16 mouse cellular contexts compared by ENCODE assay signal in genomic region chr6:112547251-112547650, GRCm38 (mm10). TPM values are rescaled to one million over a fixed set of nuclear protein-coding genes. Genes with fewer than 3 reads are reported as not detected.
DNase-seq lines count a peak whose midpoint lies in the region; ATAC-seq lines count a peak whose summit lies in the region.
"Had no signal": no experiment of that assay in that cellular context is flagged by ENCODE, and none has a peak within 500 bp of the region (broad histone marks: within the 10 kb centered on the region; RNA-seq: fewer than 3 reads in every experiment).

No protein-coding gene starts in this region.

- peak; percentile 34 for DNase-seq in CD4-positive helper T cell, adult 2 months (ENCODE audit: low read depth, low spot score)
- peak; percentile 74 for DNase-seq in thymus, postnatal 14 days
- DNase-seq in layer of hippocampus, postnatal 36 days, result no peak
- no peak for DNase-seq in left cerebral cortex, adult 8-10 months (ENCODE audit: low spot score in 2 of 2)
- no peak for DNase-seq in layer of hippocampus, adult 18-20 months (ENCODE audit: low spot score in 2 of 2)
- DNase-seq: adrenal gland, postnatal 25 days; cerebellum, adult 18-20 months; cerebellum, postnatal 36 days; gastrocnemius, postnatal 10 days; kidney, adult 8-10 months; kidney, postnatal 25 days; layer of hippocampus, adult 9-11 months had no signal

- peak; percentile 81 for ATAC-seq in activated CD4-positive, CD25-positive, alpha-beta regulatory T cell, adult 4 months
- ATAC-seq in megakaryocyte, adult 5-6 weeks (ENCODE audit: poor library complexity, severe bottlenecking), result peak; percentile 92
- ATAC-seq: lung, postnatal 0 days; midbrain, embryonic 13.5 days had no signal

RNA-seq across cellular contexts. Expression of gene Oxtr, which starts 57.5 kb away (rescaled TPM):
- not detected for polyA plus RNA-seq in activated CD4-positive, CD25-positive, alpha-beta regulatory T cell, adult 4 months (2017; shearing (Covaris generic))
- total RNA-seq in megakaryocyte, adult 5-6 weeks (2015), result not detected in 2 replicates
- total RNA-seq in megakaryocyte, adult 5-6 weeks (2017), result 0.15 TPM in 1 of 2 replicates, not detected in the other
- 1 to 10 TPM; 7.2 to 8.7 TPM for total RNA-seq in layer of hippocampus, postnatal 36 days (2021)
- total RNA-seq in left cerebral cortex, adult 8-10 months (2022), result 1 to 10 TPM; 4.3 to 5.1 (median 4.7) TPM
- total RNA-seq in layer of hippocampus, adult 18-20 months (2021), result 1 to 10 TPM; 6.9 to 7.9 TPM

Comparison
In these comparisons a context has a peak if more than half of its experiments do, and no peak if none do; other contexts are left out.
1. DNase-seq: peak in CD4-positive helper T cell, adult 2 months (single experiment) and thymus, postnatal 14 days (single experiment); none in layer of hippocampus, postnatal 36 days (0 of 2), left cerebral cortex, adult 8-10 months (0 of 2) and layer of hippocampus, adult 18-20 months (0 of 2).
2. RNA of gene Oxtr, which starts 57.5 kb away (total RNA-seq): 7.2 to 8.7 TPM in layer of hippocampus, postnatal 36 days, 6.9 to 7.9 TPM in layer of hippocampus, adult 18-20 months and 4.3 to 5.1 TPM in left cerebral cortex, adult 8-10 months; 0.15 TPM in megakaryocyte, adult 5-6 weeks; every median in the first group is over 4 times any median in the second.